Mouse (Mus musculus): ENCODE data around the gene Msx3.

The Msx3 gene

GRCm38 (mm10) chr7:140048361-140049114 lies at the start of gene Msx3:
TSS of gene Msx3 (minus strand) at chr7:140049089.
- no peak for DNase-seq

- DNase-seq, result no peak
These were observed 49.6 kb upstream of the Msx3 start for GRCm38 (mm10) chr7:140098466-140098865.

- no peak for DNase-seq
These were observed 47.2 kb upstream of the Msx3 start for GRCm38 (mm10) chr7:140096055-140096454.

- no peak for DNase-seq
These were observed 46.7 kb upstream of the Msx3 start for GRCm38 (mm10) chr7:140095556-140095955.

GRCm38 (mm10) chr7:140094954-140095353 lies 46.1 kb upstream of the Msx3 start:
- no peak for DNase-seq

GRCm38 (mm10) chr7:140092924-140093528 lies 44.1 kb upstream of the Msx3 start, which contains the start of gene Prap1:
TSS of gene Prap1 (plus strand) at chr7:140093395.
- no peak for DNase-seq

GRCm38 (mm10) chr7:140090601-140091000 lies 41.7 kb upstream of the Msx3 start:
- DNase-seq, result no peak

GRCm38 (mm10) chr7:140082242-140082678 lies 33.4 kb upstream of the Msx3 start, which contains the start of gene Caly:
TSS of gene Caly (minus strand) at chr7:140082548.
- DNase-seq, result peak; percentile 85

GRCm38 (mm10) chr7:140081408-140082241 lies 32.7 kb upstream of the Msx3 start:
- peak; percentile 71 for DNase-seq

GRCm38 (mm10) chr7:140080503-140081156 lies 31.7 kb upstream of the Msx3 start:
- DNase-seq, result peak; percentile 94

- peak; percentile 80 for DNase-seq
These were observed 29.8 kb upstream of the Msx3 start for GRCm38 (mm10) chr7:140078711-140079110.

GRCm38 (mm10) chr7:140077698-140078097 lies 28.8 kb upstream of the Msx3 start:
- DNase-seq, result no peak

GRCm38 (mm10) chr7:140070042-140070711 lies 21.3 kb upstream of the Msx3 start:
- DNase-seq, result no peak

- no peak for DNase-seq
These were observed 18.5 kb upstream of the Msx3 start for GRCm38 (mm10) chr7:140067397-140067796.

GRCm38 (mm10) chr7:140063092-140063491 lies 14.2 kb upstream of the Msx3 start:
- DNase-seq, result peak; percentile 58

- DNase-seq, result no peak
These were observed 13.4 kb upstream of the Msx3 start for GRCm38 (mm10) chr7:140062307-140062706.

GRCm38 (mm10) chr7:140061832-140062130 lies 12.9 kb upstream of the Msx3 start:
- no peak for DNase-seq

GRCm38 (mm10) chr7:140060936-140061831 lies 12.3 kb upstream of the Msx3 start:
- DNase-seq, result no peak

- DNase-seq, result no peak
These were observed 10.7 kb upstream of the Msx3 start for GRCm38 (mm10) chr7:140059601-140060000.

- DNase-seq, result no peak
These were observed 9.6 kb upstream of the Msx3 start for GRCm38 (mm10) chr7:140058528-140058927.

All from cerebellum, adult 9-11 months (tissue).